Mouse (Mus musculus) midbrain, postnatal 0 days (tissue): ENCODE data around the gene Hmcn2. TPM values are rescaled to one million over a fixed set of nuclear protein-coding genes. Genes with fewer than 3 reads are reported as not detected.
A peak's percentile ranks its signal among the peaks of the same experiment; 100 is the strongest.

ENCODE experiments used
- ATAC-seq: fragments of 200-750 bp; cut with Nextera tagmentation; 2 replicates; pipeline ENCODE4 v1.8.0; 2017; ENCODE audit warnings: moderate number of reproducible peaks, mild to moderate bottlenecking, moderate TSS enrichment, moderate library complexity; ENCODE audit not compliant: low FRiP score
- DNase-seq: peaks from one replicate; pipeline ENCODE4 v3.0.0-alpha.2; 2015; ENCODE audit warnings: low spot score
- H3K27ac ChIP-seq: fragments of 300-500 bp; sonication (generic); 2 replicates; pipeline ENCODE4 v1.5.1; 2014; ENCODE audit warnings: low read depth, mild to moderate bottlenecking, low read length, mixed read lengths
- H3K27me3 ChIP-seq: fragments of 300-500 bp; sonication (generic); 2 replicates; pipeline ENCODE4 v1.6.1; 2014; ENCODE audit warnings: low read length, control low read depth, mixed read lengths; ENCODE audit not compliant: insufficient read depth
- H3K36me3 ChIP-seq: fragments of 300-500 bp; sonication (generic); 2 replicates; pipeline ENCODE4 v1.6.1; 2014; ENCODE audit warnings: low read length, control low read depth, mixed read lengths; ENCODE audit not compliant: insufficient read depth
- H3K4me1 ChIP-seq: fragments of 300-500 bp; sonication (generic); 2 replicates; pipeline ENCODE4 v1.6.1; 2014; ENCODE audit warnings: mild to moderate bottlenecking, control low read depth, antibody characterized with exemption, low read length, mixed read lengths; ENCODE audit not compliant: insufficient read depth
- H3K4me2 ChIP-seq: fragments of 300-500 bp; sonication (generic); 2 replicates; pipeline ENCODE4 v1.6.1; 2014; ENCODE audit warnings: low read depth, mild to moderate bottlenecking, low read length, mixed read lengths; ENCODE audit not compliant: poor library complexity, severe bottlenecking
- H3K4me3 ChIP-seq: fragments of 300-500 bp; sonication (generic); 2 replicates; pipeline ENCODE4 v1.5.1; 2014; ENCODE audit warnings: low read depth, mild to moderate bottlenecking, low read length, moderate library complexity
- H3K9ac ChIP-seq: fragments of 300-500 bp; sonication (generic); replicated peaks from 2 replicates; pipeline ENCODE4 v1.6.1; 2014; ENCODE audit warnings: mild to moderate bottlenecking, low read length, moderate library complexity, mixed read lengths; ENCODE audit not compliant: poor library complexity, severe bottlenecking
- H3K9me3 ChIP-seq: fragments of 300-500 bp; sonication (generic); 2 replicates; pipeline ENCODE4 v1.6.1; 2016; ENCODE audit warnings: low read length, control low read depth
- CTCF ChIP-seq: IDR thresholded peaks from 2 replicates; pipeline ENCODE4 v1.5.1; 2016; ENCODE audit warnings: antibody characterized with exemption, mild to moderate bottlenecking
- WGBS: fragments of 180-500 bp; shearing (Covaris S2); extraction: QIAGEN DNeasy Blood & Tissue Kit; methylation state at CpG from one replicate; pipeline ENCODE4 v1.1.7; 2014; 5-methylcytosine and 5-hydroxymethylcytosine counted together
- polyA plus RNA-seq: library from polyadenylated mRNA; unstranded; fragments of >200 nt; fragmentation: Nextera tagmentation; extraction: Ambion mirVana; gene quantifications from 2 replicates; pipeline ENCODE4 v1.2.1, GENCODE M21; 2015
- total RNA-seq: library from RNA; depleted of rRNA; stranded (reverse); fragments of >200 nt; gene quantifications from 2 replicates; pipeline ENCODE4 v1.2.3, GENCODE M21; 2014

The Hmcn2 gene
- total and polyA plus RNA-seq, 2 experiments from 2014 or later = 0.37 to 0.60 TPM

DNA sequence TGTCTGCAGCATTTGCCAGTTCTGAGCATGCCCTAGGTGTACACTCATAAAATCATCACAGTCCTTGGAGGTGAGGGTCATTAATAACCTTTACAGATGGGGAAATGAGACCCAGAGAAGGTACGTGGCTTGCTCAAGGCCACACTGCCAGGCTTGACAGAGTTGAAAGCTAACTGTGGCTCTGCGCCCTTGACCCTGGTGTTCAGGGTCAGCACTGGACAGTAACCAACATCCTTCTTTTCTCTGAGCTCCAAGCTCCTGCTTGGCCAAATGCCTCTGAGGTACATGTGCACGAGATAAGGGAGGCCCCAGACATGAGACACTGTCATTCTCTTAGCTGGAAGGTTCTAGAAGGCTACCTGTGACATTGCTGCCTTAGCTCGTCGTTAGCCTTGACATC is 42.6 kb downstream of the Hmcn2 start:
- ATAC-seq (no peak), DNase-seq (no peak)
- H3K27me3 ChIP-seq = no peaks in the 10 kb centered on the region
- TF ChIP-seq CTCF = no peak
- H3K9me3 ChIP-seq = no peaks in the 10 kb centered on the region
- H3K4me3 ChIP-seq = no peak overlapping the region
- H3K4me1 ChIP-seq = no peaks in the 10 kb centered on the region
- no peak overlapping the region for H3K27ac ChIP-seq
- WGBS = 79% methylated on average over 5 of the region's 5 CpGs
- H3K9ac ChIP-seq = no peak overlapping the region
- H3K4me2 ChIP-seq = no peak overlapping the region
- no peaks in the 10 kb centered on the region for H3K36me3 ChIP-seq

DNA sequence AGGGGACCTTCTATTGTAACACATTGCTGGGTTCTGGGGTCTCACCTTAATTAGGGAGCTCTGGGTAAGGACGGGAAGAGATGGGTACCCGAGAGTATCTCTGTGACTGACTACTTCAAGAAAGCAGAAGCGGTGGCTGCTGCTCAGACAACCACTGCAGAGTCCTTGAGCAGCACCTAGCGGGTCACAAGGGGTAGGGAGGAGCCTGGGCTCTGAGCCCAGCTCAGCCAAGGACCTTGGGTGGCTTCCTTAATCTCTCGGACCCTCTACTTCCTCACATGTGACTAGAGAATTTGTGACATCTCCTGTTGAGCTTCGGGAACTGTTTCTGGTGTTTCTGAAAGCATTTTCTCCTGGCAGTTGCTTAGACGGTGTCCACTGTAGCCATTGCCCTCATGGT is 45.1 kb downstream of the Hmcn2 start:
- Histone ChIP-seq H3K4me3 (no peak overlapping the region), H3K4me2 (no peak overlapping the region), H3K9ac (no peak overlapping the region), H3K36me3 (no peaks in the 10 kb centered on the region), H3K9me3 (no peaks in the 10 kb centered on the region), H3K4me1 (no peaks in the 10 kb centered on the region), H3K27ac (no peak overlapping the region), H3K27me3 (0 out of 2 replicates have a peak, but pooled peaks cover 3% of the 10 kb centered on the region)
- no peak for ATAC-seq
- no peak for DNase-seq
- 82% methylated on average over 7 of the region's 7 CpGs for WGBS
- no peak for TF ChIP-seq CTCF

DNA sequence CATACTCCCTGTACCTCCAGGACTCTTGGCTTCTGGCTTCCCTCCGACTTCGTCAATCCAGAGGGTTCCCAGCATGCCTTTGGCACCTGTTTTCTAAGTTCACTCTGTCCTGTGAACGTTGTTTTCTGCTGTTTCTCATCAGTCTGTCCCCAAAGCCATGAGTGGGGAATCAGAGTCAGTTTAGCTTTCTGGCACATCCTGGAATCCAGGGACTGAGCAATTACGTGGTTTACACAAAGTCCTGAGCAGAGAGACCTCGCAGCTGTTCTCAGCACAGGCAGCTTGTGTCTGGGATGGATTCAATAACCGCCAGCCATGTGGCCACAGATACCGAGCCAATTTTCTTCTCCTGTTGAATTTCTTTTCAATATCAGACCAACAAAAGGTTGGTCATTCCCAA is 53.0 kb downstream of the Hmcn2 start:
- Histone ChIP-seq H3K36me3 (no peaks in the 10 kb centered on the region), H3K9ac (no peak overlapping the region), H3K27ac (no peak overlapping the region), H3K9me3 (no peaks in the 10 kb centered on the region), H3K4me3 (no peak overlapping the region), H3K4me2 (no peak overlapping the region), H3K4me1 (no peaks in the 10 kb centered on the region), H3K27me3 (0 out of 2 replicates have a peak, but pooled peaks cover 3% of the 10 kb centered on the region)
- no peak for DNase-seq
- ATAC-seq = no peak
- 86% methylated on average over 7 of the region's 7 CpGs for WGBS
- no peak for TF ChIP-seq CTCF

DNA sequence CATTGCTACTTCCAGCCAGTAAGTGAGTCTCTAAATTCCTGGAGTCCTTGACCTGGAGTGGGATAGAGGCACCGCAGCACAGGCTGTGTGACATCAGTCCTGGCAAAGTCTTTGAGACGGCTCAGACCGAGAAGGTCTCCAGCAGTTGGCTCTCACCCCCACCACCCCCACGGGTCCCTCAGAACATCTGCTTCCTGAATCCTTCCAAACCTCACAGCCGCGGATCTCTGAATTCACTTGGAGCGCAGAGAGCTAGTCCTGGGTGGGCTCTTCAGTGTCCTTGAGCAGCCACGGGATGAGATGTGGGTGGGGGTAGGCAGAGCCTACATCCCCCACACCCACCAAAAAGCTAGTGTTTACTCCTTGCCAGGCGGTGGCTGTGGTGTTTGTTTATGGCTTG is 57.2 kb downstream of the Hmcn2 start:
- no peaks in the 10 kb centered on the region for H3K9me3 ChIP-seq
- no peaks in the 10 kb centered on the region for H3K27me3 ChIP-seq
- ATAC-seq (no peak), DNase-seq (no peak)
- 89% methylated on average over 9 of the region's 9 CpGs for WGBS
- no peak overlapping the region for H3K9ac ChIP-seq
- H3K27ac ChIP-seq = no peak overlapping the region
- no peaks in the 10 kb centered on the region for H3K36me3 ChIP-seq
- H3K4me3 ChIP-seq = no peak overlapping the region
- H3K4me2 ChIP-seq = no peak overlapping the region
- no peak for TF ChIP-seq CTCF
- 0 out of 2 replicates have a peak, but pooled peaks cover 3% of the 10 kb centered on the region for H3K4me1 ChIP-seq

DNA sequence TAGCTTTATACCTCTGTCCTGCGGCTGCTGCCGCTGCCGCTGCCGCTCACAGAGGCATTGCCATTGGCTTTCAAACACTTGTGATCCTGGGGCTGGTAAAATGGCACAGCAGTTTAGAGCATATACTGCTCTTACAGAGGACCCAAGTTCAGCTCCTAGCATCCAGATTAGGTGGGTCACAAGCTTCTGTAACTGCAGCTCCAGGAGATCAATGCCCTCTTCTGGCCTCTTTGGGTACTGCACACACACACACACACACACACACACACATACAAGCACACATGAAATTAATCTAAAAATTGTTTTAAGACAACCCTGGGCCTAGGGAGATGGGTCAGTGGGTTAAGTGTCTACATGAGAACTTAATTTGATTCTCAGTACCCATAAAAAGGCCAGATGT is 58.0 kb downstream of the Hmcn2 start:
- WGBS = 99% methylated on average over 4 of the region's 4 CpGs
- Histone ChIP-seq H3K9ac (no peak overlapping the region), H3K27ac (no peak overlapping the region), H3K27me3 (no peaks in the 10 kb centered on the region), H3K9me3 (no peaks in the 10 kb centered on the region), H3K4me2 (no peak overlapping the region), H3K4me3 (no peak overlapping the region), H3K4me1 (0 out of 2 replicates have a peak, but pooled peaks cover 3% of the 10 kb centered on the region), H3K36me3 (no peaks in the 10 kb centered on the region)
- DNase-seq = no peak
- ATAC-seq = no peak
- no peak for TF ChIP-seq CTCF

DNA sequence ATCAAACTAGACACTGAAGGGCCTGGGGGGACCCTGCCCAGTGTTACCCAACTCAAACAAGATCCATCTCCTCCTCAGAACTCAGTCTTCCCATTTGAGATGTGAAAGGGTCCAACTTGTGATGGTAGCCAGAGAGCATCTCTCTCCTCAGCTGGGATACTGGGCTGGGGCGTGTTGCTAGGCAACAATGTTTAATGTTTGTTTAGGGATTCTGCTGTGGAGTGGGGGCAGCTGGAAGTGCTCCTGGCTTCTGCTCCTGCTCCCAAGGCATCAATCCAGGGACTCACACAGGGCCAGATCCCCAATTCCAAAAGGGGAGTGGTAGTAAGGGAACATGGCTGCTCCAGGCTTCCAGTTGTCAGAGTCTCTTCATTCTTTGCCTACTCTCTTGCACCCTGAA is 60.2 kb downstream of the Hmcn2 start:
- WGBS = 73% methylated on average over 1 of the region's 1 CpGs
- TF ChIP-seq CTCF = no peak
- 0 out of 2 replicates have a peak, but pooled peaks cover 3% of the 10 kb centered on the region for H3K4me1 ChIP-seq
- ATAC-seq = no peak
- H3K4me2 ChIP-seq = no peak overlapping the region
- H3K9ac ChIP-seq = no peak overlapping the region
- peak; percentile 35 for DNase-seq
- H3K4me3 ChIP-seq = no peak overlapping the region
- H3K9me3 ChIP-seq = no peaks in the 10 kb centered on the region
- H3K27ac ChIP-seq = no peak overlapping the region
- H3K36me3 ChIP-seq = no peaks in the 10 kb centered on the region
- H3K27me3 ChIP-seq = no peaks in the 10 kb centered on the region
